Mouse (Mus musculus): ENCODE data around the gene Rpl36-ps4. TPM values are rescaled to one million over a fixed set of nuclear protein-coding genes. Genes with fewer than 3 reads are reported as not detected.
"Not testable (repeated sequence)": the region's sequence is repeated elsewhere in the genome, so short reads cannot be mapped to it uniquely, and the experiment has no call there.

Rpl36-ps4 gene
- polyA plus RNA-seq, 1 experiment from 2014 or later = not detected

GRCm38 (mm10) chr17:87958283-87958682, 37.5 kb downstream of the Rpl36-ps4 start:
- Histone ChIP-seq H3K4me1 (replicated peaks) (no peaks in the 10 kb centered on the region), H3K27ac (no peak overlapping the region), H3K36me3 (no peaks in the 10 kb centered on the region), H3K27me3 (ENCODE audit: insufficient read depth, poor library complexity, severe bottlenecking) (no peaks in the 10 kb centered on the region), H3K4me3 (no peak overlapping the region), H3K9me3 (peaks cover 8% of the 10 kb centered on the region; the same call in 1 of the 2 replicates)
- 63% methylated on average over 8 of the region's 8 CpGs for WGBS
- no peak for DNase-seq (ENCODE audit: low spot score)

DNA sequence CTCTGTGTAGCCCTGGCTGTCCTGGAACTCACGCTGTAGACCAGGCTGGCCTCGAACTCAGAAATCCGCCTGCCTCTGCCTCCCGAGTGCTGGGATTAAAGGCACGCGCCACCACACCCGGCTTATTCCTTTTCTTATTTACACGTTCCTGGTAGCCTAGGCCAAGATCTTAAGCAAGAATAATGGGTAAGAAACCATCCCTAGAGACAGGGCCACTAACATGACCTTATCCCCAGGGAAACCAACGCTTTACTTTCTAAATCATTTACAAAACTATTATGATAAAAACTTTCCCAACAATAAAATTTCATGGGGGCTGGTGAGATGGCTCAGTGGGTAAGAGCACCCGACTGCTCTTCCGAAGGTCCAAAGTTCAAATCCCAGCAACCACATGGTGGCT, 38.6 kb downstream of the Rpl36-ps4 start:
- not testable (repeated sequence) for H3K36me3 ChIP-seq; H3K4me1 ChIP-seq (replicated peaks); H3K27me3 ChIP-seq (ENCODE audit: insufficient read depth, poor library complexity, severe bottlenecking); DNase-seq (ENCODE audit: low spot score); H3K27ac ChIP-seq; H3K9me3 ChIP-seq; H3K4me3 ChIP-seq
- WGBS = 95% methylated on average over 11 of the region's 11 CpGs

DNA sequence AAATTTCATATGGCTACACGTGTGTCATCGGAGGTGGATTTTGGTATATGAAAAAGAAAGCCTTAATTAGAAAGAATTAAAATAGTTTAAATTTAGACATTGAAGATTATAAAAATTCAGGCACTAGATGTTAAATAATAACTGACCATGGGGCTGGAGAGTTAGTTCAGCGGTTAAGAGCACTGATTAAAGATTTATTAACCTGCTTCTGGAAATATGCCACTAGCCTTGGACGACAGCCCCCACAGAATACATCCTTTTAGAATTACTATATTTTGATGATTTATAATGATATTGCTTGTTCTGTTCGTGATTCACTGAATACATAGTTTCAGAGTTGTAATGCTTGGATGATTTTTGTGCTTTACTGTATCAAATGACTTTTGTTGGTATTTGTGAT, 39.2 kb downstream of the Rpl36-ps4 start:
- H3K27me3 ChIP-seq (ENCODE audit: insufficient read depth, poor library complexity, severe bottlenecking); DNase-seq (ENCODE audit: low spot score); H3K27ac ChIP-seq; H3K36me3 ChIP-seq; H3K4me3 ChIP-seq; H3K4me1 ChIP-seq (replicated peaks); H3K9me3 ChIP-seq: not testable (repeated sequence)
- WGBS = 93% methylated on average over 5 of the region's 5 CpGs

DNA sequence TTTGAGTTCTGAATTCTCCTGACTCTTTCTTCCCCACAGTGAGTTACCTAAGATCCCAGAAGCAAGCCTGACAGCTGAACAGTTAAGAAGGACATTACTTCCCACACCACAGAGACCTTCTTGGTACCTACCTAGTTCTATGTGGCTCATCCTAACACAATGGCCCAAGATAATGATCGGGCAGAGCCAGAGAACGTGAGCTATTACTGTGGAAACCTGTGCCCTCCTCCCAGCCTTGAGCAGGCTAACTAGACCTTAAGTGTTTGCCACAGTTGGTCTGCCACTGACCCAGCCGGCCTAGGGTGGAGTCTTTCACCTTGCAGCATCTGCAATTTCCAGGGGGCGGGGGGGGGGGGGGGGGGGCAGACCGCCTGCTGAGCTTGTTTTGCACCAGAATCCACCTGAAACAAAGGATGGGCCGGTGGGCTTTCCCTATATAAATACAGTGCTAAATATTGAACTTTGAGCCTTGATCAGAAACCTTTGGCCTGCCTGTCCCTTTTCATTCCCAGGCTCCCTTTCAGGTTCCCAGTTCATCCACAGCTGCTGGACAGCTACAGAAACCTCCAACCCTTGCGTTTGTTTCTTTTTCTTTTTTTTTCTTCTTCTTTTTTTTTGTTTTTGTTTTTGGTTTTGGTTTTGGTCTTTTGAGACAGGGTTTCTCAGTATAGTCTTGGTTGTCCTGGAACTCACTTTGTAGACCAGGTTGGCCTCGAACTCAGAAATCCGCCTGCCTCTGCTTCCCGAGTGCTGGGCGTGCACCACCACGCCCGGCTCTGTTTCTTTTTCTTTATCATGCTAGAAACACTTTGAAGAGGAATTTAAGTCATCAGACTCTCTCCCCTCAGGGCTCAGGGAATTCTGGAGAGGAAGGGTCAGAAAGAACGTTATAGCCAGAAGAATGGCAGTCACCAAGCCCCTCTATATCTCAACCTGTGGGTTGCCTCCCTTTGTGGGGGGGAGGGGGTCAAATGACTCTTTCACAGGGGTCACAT, 42.6 kb downstream of the Rpl36-ps4 start:
- Histone ChIP-seq H3K9me3 (peaks cover 8% of the 10 kb centered on the region; the same call in 1 of the 2 replicates), H3K27me3 (ENCODE audit: insufficient read depth, poor library complexity, severe bottlenecking) (no peaks in the 10 kb centered on the region), H3K27ac (no peak overlapping the region), H3K36me3 (no peaks in the 10 kb centered on the region), H3K4me1 (replicated peaks) (no peaks in the 10 kb centered on the region), H3K4me3 (no peak overlapping the region)
- 84% methylated on average over 14 of the region's 14 CpGs for WGBS
- DNase-seq (ENCODE audit: low spot score) = no peak

DNA sequence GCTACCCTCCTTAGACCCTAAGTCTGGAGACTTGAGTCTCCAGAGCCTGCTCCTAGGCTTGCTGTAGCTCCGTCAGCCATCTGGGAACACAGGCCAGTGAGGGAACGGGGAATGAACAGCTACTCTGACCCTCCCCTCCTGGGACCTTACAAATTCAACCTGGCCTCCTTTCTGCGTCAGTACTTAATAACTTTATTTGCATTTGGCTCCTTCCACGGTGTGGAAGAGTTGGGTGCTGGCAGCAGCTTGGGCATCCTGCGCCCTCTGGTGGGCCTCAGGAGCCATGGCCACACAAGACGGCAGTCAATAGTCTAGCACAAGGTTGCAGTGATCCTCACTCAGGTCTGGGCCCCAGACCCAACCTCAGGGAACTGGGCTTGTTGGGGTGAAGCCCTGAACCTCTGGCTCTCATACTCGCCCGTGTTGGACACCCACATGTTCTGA, 47.7 kb downstream of the Rpl36-ps4 start:
- WGBS = 35% methylated on average over 7 of the region's 8 CpGs
- DNase-seq (ENCODE audit: low spot score); H3K36me3 ChIP-seq; H3K9me3 ChIP-seq; H3K4me1 ChIP-seq (replicated peaks); H3K4me3 ChIP-seq; H3K27me3 ChIP-seq (ENCODE audit: insufficient read depth, poor library complexity, severe bottlenecking); H3K27ac ChIP-seq: not testable (repeated sequence)

Other genes starting within 250 kb of the Rpl36-ps4 start
- gene Msh2, start 248.6 kb upstream of the Rpl36-ps4 start, polyA plus RNA-seq (2016; fragmentation: Nextera tagmentation; extraction: Ambion mirVana) = 102 and 124 TPM in 2 replicates
- gene Kcnk12, start 123.0 kb upstream of the Rpl36-ps4 start, polyA plus RNA-seq (2016; fragmentation: Nextera tagmentation; extraction: Ambion mirVana) = 0.12 and 0.19 TPM in 2 replicates
- 64.8 and 87.8 TPM in 2 replicates for gene Msh6, start 54.1 kb downstream of the Rpl36-ps4 start, polyA plus RNA-seq (2016; fragmentation: Nextera tagmentation; extraction: Ambion mirVana)
- 18.2 and 21.6 TPM in 2 replicates for gene Fbxo11, start 144.3 kb downstream of the Rpl36-ps4 start, polyA plus RNA-seq (2016; fragmentation: Nextera tagmentation; extraction: Ambion mirVana)